Mouse (Mus musculus): Measurements from ENCODE around the gene Tbc1d24.

DNA sequence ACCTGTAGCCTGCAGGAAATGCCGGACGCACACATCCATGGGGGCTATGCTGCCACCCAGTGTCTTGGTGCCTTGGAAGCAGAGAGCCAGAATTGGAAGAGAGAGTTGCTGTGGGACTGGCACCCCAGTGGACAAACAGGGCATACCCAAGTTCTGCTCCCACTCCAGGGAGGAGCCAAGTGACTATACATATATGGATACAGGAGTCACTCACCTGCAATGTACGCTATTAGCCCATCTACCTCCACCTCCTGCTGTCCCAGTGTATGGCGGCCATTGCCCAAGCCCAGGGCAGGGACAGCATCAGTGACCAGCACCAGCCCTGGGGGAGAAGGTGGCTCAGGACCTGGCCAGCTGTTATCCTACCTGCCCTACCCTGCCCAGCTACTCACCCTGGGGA, 47.8 kb downstream of the Tbc1d24 start:
- TF ChIP-seq CTCF (IDR thresholded peaks at IDR 0.05; ENCODE audit: low read depth, low read length): no peak
- no peak for TF ChIP-seq POLR2A (IDR thresholded peaks at IDR 0.05; ENCODE audit: extremely low read depth, insufficient read depth, low read length)
